Mouse (Mus musculus): ENCODE data around the gene Mettl27. TPM values are rescaled to one million over a fixed set of nuclear protein-coding genes. Genes with fewer than 3 reads are reported as not detected.

The Mettl27 gene
- polyA plus RNA-seq, 1 experiment = 6.9 TPM

GRCm38 (mm10) chr5:134895291-134895690 is 36.9 kb upstream of the Mettl27 start:
- H3K27me3 ChIP-seq (ENCODE audit: control insufficient read depth, insufficient read depth, low read length) = no peaks in the 10 kb centered on the region
- H3K4me3 ChIP-seq (ENCODE audit: control insufficient read depth, low read depth, low read length) = no peak overlapping the region
- no peaks in the 10 kb centered on the region for H3K4me1 ChIP-seq (ENCODE audit: control insufficient read depth, insufficient read depth, low read length)
- H3K27ac ChIP-seq (ENCODE audit: control insufficient read depth, insufficient read depth, low read depth, low read length) = no peak overlapping the region
- TF ChIP-seq POLR2A (IDR thresholded peaks at IDR 0.05; ENCODE audit: control insufficient read depth, low read depth, low read length) = no peak
- no peak for TF ChIP-seq CTCF (IDR thresholded peaks at IDR 0.05; ENCODE audit: control insufficient read depth, insufficient read depth, insufficient replicate concordance, low read depth, low read length)
- no peaks in the 10 kb centered on the region for H3K36me3 ChIP-seq (ENCODE audit: control insufficient read depth, insufficient read depth, low read length)

- no peak for TF ChIP-seq CTCF (IDR thresholded peaks at IDR 0.05; ENCODE audit: control insufficient read depth, insufficient read depth, insufficient replicate concordance, low read depth, low read length)
- TF ChIP-seq POLR2A (IDR thresholded peaks at IDR 0.05; ENCODE audit: control insufficient read depth, low read depth, low read length) = no peak
- Histone ChIP-seq H3K4me3 (ENCODE audit: control insufficient read depth, low read depth, low read length) (no peak overlapping the region), H3K36me3 (ENCODE audit: control insufficient read depth, insufficient read depth, low read length) (no peaks in the 10 kb centered on the region), H3K4me1 (ENCODE audit: control insufficient read depth, insufficient read depth, low read length) (no peaks in the 10 kb centered on the region), H3K27ac (ENCODE audit: control insufficient read depth, insufficient read depth, low read depth, low read length) (no peak overlapping the region), H3K27me3 (ENCODE audit: control insufficient read depth, insufficient read depth, low read length) (no peaks in the 10 kb centered on the region)
Measured at GRCm38 (mm10) chr5:134896965-134897364, 35.2 kb upstream of the Mettl27 start.

- H3K4me3 ChIP-seq (ENCODE audit: control insufficient read depth, low read depth, low read length) = no peak overlapping the region
- no peaks in the 10 kb centered on the region for H3K36me3 ChIP-seq (ENCODE audit: control insufficient read depth, insufficient read depth, low read length)
- H3K4me1 ChIP-seq (ENCODE audit: control insufficient read depth, insufficient read depth, low read length) = no peaks in the 10 kb centered on the region
- H3K27me3 ChIP-seq (ENCODE audit: control insufficient read depth, insufficient read depth, low read length) = no peaks in the 10 kb centered on the region
- TF ChIP-seq POLR2A (IDR thresholded peaks at IDR 0.05; ENCODE audit: control insufficient read depth, low read depth, low read length) (no peak), CTCF (IDR thresholded peaks at IDR 0.05; ENCODE audit: control insufficient read depth, insufficient read depth, insufficient replicate concordance, low read depth, low read length) (no peak)
- no peak overlapping the region for H3K27ac ChIP-seq (ENCODE audit: control insufficient read depth, insufficient read depth, low read depth, low read length)
Measured at GRCm38 (mm10) chr5:134897596-134897995, 34.6 kb upstream of the Mettl27 start.

GRCm38 (mm10) chr5:134901012-134901643 is 31.0 kb upstream of the Mettl27 start:
- TF ChIP-seq POLR2A (IDR thresholded peaks at IDR 0.05; ENCODE audit: control insufficient read depth, low read depth, low read length) (no peak), CTCF (IDR thresholded peaks at IDR 0.05; ENCODE audit: control insufficient read depth, insufficient read depth, insufficient replicate concordance, low read depth, low read length) (no peak)
- Histone ChIP-seq H3K27ac (ENCODE audit: control insufficient read depth, insufficient read depth, low read depth, low read length) (no peak overlapping the region), H3K27me3 (ENCODE audit: control insufficient read depth, insufficient read depth, low read length) (no peaks in the 10 kb centered on the region), H3K4me1 (ENCODE audit: control insufficient read depth, insufficient read depth, low read length) (no peaks in the 10 kb centered on the region), H3K4me3 (ENCODE audit: control insufficient read depth, low read depth, low read length) (no peak overlapping the region), H3K36me3 (ENCODE audit: control insufficient read depth, insufficient read depth, low read length) (no peaks in the 10 kb centered on the region)

- H3K36me3 ChIP-seq (ENCODE audit: control insufficient read depth, insufficient read depth, low read length) = no peaks in the 10 kb centered on the region
- H3K27ac ChIP-seq (ENCODE audit: control insufficient read depth, insufficient read depth, low read depth, low read length) = no peak overlapping the region
- no peak for TF ChIP-seq POLR2A (IDR thresholded peaks at IDR 0.05; ENCODE audit: control insufficient read depth, low read depth, low read length)
- no peak for TF ChIP-seq CTCF (IDR thresholded peaks at IDR 0.05; ENCODE audit: control insufficient read depth, insufficient read depth, insufficient replicate concordance, low read depth, low read length)
- no peak overlapping the region for H3K4me3 ChIP-seq (ENCODE audit: control insufficient read depth, low read depth, low read length)
- no peaks in the 10 kb centered on the region for H3K27me3 ChIP-seq (ENCODE audit: control insufficient read depth, insufficient read depth, low read length)
- no peaks in the 10 kb centered on the region for H3K4me1 ChIP-seq (ENCODE audit: control insufficient read depth, insufficient read depth, low read length)
Measured at GRCm38 (mm10) chr5:134901644-134902027, 30.5 kb upstream of the Mettl27 start.

GRCm38 (mm10) chr5:134906633-134907032 is 25.5 kb upstream of the Mettl27 start, which contains the start of gene Tmem270:
Tmem270 (minus strand) TSS chr5:134906733.
- Histone ChIP-seq H3K4me1 (ENCODE audit: control insufficient read depth, insufficient read depth, low read length) (no peaks in the 10 kb centered on the region), H3K4me3 (ENCODE audit: control insufficient read depth, low read depth, low read length) (peak within 1 kb of the TSS; percentile 87), H3K36me3 (ENCODE audit: control insufficient read depth, insufficient read depth, low read length) (no peaks in the 10 kb centered on the region), H3K27me3 (ENCODE audit: control insufficient read depth, insufficient read depth, low read length) (no peaks in the 10 kb centered on the region), H3K27ac (ENCODE audit: control insufficient read depth, insufficient read depth, low read depth, low read length) (no peak within 1 kb of the TSS; the same call in 1 of the 2 replicates)
- TF ChIP-seq CTCF (IDR thresholded peaks at IDR 0.05; ENCODE audit: control insufficient read depth, insufficient read depth, insufficient replicate concordance, low read depth, low read length) (no peak), POLR2A (IDR thresholded peaks at IDR 0.05; ENCODE audit: control insufficient read depth, low read depth, low read length) (peak; percentile 63; the same call in 1 of the 2 replicates)

- Histone ChIP-seq H3K27me3 (ENCODE audit: control insufficient read depth, insufficient read depth, low read length) (no peaks in the 10 kb centered on the region), H3K27ac (ENCODE audit: control insufficient read depth, insufficient read depth, low read depth, low read length) (no peak overlapping the region), H3K36me3 (ENCODE audit: control insufficient read depth, insufficient read depth, low read length) (no peaks in the 10 kb centered on the region), H3K4me1 (ENCODE audit: control insufficient read depth, insufficient read depth, low read length) (peaks cover 2% of the 10 kb centered on the region; the same call in 1 of the 2 replicates), H3K4me3 (ENCODE audit: control insufficient read depth, low read depth, low read length) (peak overlapping the region; percentile 87)
- TF ChIP-seq CTCF (IDR thresholded peaks at IDR 0.05; ENCODE audit: control insufficient read depth, insufficient read depth, insufficient replicate concordance, low read depth, low read length) (peak; percentile 95), POLR2A (IDR thresholded peaks at IDR 0.05; ENCODE audit: control insufficient read depth, low read depth, low read length) (no peak)
Measured at GRCm38 (mm10) chr5:134907135-134907534, 25.0 kb upstream of the Mettl27 start.
